Mouse (Mus musculus): ENCODE results near the gene Dhcr24.

Gene Dhcr24

DNA sequence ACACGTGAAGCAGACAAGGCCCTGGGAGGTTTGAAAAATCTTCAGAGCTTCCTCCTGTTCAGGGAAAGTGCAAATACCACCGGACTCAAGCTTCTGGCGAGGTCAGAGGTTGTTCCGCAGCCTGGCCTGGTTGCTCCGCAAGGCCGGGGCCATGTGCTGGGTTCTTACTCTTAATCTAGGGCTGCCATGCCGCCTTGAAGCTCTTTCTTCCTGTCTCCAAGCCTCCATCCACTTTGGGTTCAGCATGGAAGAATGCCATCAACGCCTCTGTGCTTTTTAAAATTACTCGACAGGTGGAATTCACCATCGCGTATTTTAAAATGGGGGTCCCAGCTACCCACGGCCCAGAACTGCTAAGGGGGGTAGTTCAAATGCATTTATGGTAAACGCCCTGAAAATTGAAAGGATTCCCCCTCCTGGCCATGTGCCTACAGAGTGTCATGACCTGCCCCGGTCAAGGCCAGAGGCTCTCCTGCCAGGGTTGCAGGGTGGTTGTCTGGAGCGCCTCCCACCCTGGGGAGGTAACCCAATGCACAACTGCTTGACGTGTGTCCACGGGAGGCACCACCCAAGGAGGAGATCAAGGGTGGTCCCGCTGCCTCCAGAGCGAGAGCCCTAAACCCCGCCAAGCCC, 509 bp upstream of the Dhcr24 start:
- no peak for DNase-seq (ENCODE audit: low spot score in 2 of 2)

GRCm38 (mm10) chr4:106562006-106562405, 1.2 kb downstream of the Dhcr24 start:
- no peak for DNase-seq (ENCODE audit: low spot score in 2 of 2)

- DNase-seq (ENCODE audit: low spot score in 2 of 2), result peak in 1 of 2 experiments; percentile 40
These were observed 2.3 kb downstream of the Dhcr24 start for GRCm38 (mm10) chr4:106562837-106563790.

DNA sequence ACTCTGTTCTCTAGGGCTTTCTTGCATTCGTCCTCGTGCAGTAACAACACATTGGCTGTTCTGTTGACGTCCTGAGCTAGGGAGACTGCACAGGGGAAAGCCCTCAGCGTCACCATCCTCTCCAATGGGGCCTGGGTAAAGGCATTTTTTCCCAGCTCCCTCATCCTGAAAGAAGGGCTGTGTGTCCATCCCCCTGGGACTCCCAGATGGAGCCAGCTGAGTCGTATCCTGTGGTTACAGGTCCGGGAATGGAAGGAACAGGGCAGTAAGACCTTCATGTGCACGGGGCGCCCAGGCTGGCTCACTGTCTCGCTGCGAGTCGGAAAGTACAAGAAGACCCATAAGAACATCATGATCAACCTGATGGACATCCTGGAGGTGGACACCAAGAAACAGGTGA, 3.3 kb downstream of the Dhcr24 start:
- peak in 1 of 2 experiments; percentile 28 for DNase-seq (ENCODE audit: low spot score in 2 of 2)

DNA sequence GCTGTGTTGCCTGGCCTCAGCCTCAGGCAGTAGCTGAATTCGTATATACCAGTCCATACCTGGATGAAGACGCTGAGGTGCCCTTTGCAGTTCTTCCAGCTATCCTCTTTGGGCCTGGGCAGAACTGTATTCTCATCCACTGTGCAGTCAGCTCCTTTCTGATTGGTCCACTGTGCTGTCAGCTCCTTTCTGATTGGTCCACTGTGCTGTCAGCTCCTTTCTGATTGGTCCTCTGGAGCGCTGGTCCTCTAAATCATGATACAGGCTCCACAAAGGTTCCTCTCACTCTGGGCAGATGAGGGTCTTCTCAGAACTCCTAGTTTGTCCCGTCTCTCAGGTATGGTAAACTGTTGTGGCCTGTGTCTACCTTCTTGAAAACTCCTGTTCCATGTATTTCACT, 8.8 kb downstream of the Dhcr24 start:
- no peak for DNase-seq (ENCODE audit: low spot score in 2 of 2)

- DNase-seq (ENCODE audit: low spot score in 2 of 2), result peak in 1 of 2 experiments; percentile 37
These were observed 10.4 kb downstream of the Dhcr24 start for GRCm38 (mm10) chr4:106571081-106571724.

GRCm38 (mm10) chr4:106575022-106575421, 14.2 kb downstream of the Dhcr24 start:
- DNase-seq (ENCODE audit: low spot score in 2 of 2), result no peak

DNA sequence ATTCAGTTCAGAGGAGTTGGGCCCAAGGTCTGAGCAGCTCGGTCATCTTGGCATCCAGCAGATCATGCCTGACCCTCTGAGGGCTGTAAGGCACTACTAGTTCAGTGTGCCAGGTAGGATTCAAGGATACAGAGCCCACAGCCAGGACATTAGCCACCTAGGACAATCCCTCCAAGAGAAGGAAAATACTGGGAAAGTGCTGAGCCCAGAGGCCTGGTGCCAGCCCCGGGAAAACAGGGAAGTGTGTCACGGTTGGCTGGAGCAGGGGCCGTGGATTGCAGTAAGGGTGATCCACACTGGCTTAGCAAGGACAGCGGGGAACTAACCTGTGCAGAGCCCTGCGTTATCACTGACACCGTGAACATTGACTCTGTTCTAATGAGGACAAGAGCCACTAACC, 16.7 kb downstream of the Dhcr24 start:
- DNase-seq (ENCODE audit: low spot score in 2 of 2), result no peak

DNA sequence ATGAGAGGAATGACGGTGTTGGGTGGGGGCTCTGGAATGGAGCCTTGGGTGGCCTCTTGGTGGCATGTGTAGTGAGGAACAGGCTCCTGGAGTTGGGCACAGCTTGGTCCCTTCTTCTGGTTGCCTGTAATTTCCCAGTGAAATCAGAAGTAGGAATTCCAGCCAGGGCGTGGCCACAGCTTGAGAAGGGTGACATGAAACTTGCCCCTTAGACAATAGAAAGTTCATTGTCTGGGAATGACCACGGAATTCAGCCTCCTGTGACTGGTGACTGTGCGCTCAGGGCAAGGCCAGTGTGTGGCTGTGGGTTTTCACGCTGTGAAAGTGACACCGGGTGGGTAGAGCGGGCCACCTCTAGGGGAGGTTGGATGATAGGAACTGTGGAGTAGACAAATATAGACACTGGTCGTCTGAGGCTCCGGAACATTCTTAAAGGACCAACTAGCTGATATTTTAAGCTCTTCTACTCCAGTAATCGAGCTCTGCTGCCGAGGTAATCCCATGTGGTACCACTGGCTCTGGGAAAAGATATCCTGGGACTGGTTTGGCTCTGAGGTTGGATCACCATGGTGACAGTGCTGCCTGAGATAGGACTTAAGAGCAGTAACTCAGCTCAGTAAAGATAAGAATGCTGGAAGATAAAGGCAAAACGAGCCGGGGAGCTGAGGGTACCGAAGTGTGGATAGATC, 20.5 kb downstream of the Dhcr24 start:
- DNase-seq (ENCODE audit: low spot score in 2 of 2), result peak; percentile 71 to 87

GRCm38 (mm10) chr4:106581865-106582204, 21.0 kb downstream of the Dhcr24 start:
- DNase-seq (ENCODE audit: low spot score in 2 of 2), result peak in 1 of 2 experiments; percentile 40

- no peak for DNase-seq (ENCODE audit: low spot score in 2 of 2)
These were observed 21.8 kb downstream of the Dhcr24 start for GRCm38 (mm10) chr4:106582428-106583153.

DNA sequence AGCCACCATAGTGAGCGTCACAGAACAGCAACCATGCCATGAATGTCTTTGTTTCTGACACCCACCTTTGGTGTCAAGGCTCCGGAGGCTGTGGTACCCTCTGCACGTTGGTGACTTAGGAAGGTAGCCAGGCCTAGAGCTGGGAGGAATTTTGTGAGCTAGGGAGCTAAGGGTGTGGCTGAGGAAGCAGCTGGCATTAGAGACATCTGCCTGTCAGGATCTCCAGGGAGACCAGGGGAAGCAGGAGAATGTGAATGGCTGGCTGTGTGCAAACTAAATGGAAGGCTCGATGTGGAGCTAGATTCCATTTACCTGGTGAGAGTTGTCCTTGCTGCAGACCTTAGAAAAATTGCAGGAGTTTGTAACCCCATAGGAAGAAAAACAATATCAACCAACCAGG, 23.8 kb downstream of the Dhcr24 start:
- no peak for DNase-seq (ENCODE audit: low spot score in 2 of 2)

GRCm38 (mm10) chr4:106587075-106587474, 26.2 kb downstream of the Dhcr24 start:
- peak in 1 of 2 experiments; percentile 26 for DNase-seq (ENCODE audit: low spot score in 2 of 2)

GRCm38 (mm10) chr4:106590142-106590541, 29.3 kb downstream of the Dhcr24 start:
- no peak for DNase-seq (ENCODE audit: low spot score in 2 of 2)

DNA sequence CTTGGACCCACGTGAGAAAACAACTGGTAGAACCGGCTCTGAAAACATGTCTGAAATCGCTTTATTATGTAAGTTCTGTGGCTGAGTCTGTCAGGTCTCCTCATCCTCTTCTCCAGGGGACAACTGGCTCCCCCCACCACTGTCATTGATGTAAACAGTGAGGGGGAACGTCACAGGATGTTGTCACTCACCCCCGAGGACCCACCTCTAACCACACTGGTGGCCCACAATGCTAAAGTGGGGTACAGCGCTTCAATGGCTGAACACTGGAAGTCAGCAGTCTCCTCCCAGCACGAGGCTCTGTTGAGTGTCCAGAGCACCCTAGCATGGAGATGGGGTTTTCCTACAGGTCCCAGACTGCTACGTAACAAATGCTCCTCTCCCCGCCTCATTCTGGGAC, 30.0 kb downstream of the Dhcr24 start:
- no peak for DNase-seq (ENCODE audit: low spot score in 2 of 2)

DNA sequence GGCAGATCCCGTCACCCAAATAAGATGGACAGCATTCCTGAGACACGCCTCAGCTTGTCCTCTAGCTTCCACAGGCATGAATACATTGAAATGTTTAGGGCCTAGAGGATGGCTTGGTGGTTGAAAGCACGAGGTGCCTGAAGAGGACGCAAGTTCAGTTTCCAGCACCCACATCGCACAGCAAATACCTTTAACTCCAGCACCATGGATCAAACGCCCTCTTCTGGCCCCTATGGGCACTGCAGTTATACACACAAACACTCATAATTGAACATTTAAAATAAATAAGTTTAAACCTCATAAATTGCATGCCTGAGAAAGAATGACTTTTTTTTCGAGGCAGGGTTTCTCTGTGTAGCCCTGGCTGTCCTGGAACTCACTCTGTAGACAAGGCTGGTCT, 32.8 kb downstream of the Dhcr24 start:
- no peak for DNase-seq (ENCODE audit: low spot score in 2 of 2)

DNA sequence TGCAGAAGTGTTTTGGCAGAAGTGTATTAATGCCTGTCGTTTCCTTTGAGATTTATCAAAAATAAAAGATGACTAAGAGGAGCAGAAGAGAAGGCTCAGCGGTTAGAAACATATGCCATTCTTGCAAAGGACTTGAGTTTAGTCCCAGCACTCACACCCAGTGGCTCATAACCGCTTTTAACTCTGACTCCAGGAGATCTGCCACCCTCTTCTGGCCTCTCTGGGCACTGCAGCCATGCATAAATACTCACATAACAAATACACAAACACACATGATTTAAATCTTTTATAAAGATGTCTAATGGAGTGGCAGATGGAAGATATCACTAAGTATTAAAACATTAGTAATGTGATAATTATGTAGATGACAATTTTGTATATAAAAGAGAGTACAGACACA, 35.4 kb downstream of the Dhcr24 start:
- no peak for DNase-seq (ENCODE audit: low spot score in 2 of 2)

- peak in 1 of 2 experiments; percentile 35 for DNase-seq (ENCODE audit: low spot score in 2 of 2)
These were observed 36.2 kb downstream of the Dhcr24 start for GRCm38 (mm10) chr4:106597055-106597454.

DNA sequence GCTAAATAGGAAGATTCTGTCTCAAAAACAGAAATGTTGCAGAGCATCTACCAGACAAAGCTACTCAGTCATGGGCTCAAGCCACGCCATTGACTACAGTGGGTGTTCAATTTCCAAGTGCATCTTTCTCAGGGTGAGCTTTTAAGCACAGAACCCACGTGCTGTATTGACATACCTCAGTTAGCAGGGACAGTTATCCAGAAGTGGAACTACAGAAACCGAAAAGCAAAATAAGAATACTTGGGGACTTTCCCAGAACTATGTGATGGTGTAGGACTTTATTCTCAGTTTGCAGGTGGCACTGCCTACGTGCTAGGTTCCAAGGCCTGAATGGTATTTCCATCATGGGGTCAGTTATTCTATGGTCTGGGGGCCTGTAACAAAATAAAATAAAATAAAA, 36.9 kb downstream of the Dhcr24 start:
- no peak for DNase-seq (ENCODE audit: low spot score in 2 of 2)

- DNase-seq (ENCODE audit: low spot score in 2 of 2), result no peak
These were observed 38.6 kb downstream of the Dhcr24 start for GRCm38 (mm10) chr4:106599415-106599814.

- DNase-seq (ENCODE audit: low spot score in 2 of 2), result no peak
These were observed 39.9 kb downstream of the Dhcr24 start for GRCm38 (mm10) chr4:106600770-106601169.

All from right cerebral cortex, postnatal 10 days (tissue).